Mouse (Mus musculus): Measurements from ENCODE around the gene Shank2. TPM values are rescaled to one million over a fixed set of nuclear protein-coding genes. Genes with fewer than 3 reads are reported as not detected.

Shank2 gene
- total and polyA plus RNA-seq, 3 experiments = not detected

DNA sequence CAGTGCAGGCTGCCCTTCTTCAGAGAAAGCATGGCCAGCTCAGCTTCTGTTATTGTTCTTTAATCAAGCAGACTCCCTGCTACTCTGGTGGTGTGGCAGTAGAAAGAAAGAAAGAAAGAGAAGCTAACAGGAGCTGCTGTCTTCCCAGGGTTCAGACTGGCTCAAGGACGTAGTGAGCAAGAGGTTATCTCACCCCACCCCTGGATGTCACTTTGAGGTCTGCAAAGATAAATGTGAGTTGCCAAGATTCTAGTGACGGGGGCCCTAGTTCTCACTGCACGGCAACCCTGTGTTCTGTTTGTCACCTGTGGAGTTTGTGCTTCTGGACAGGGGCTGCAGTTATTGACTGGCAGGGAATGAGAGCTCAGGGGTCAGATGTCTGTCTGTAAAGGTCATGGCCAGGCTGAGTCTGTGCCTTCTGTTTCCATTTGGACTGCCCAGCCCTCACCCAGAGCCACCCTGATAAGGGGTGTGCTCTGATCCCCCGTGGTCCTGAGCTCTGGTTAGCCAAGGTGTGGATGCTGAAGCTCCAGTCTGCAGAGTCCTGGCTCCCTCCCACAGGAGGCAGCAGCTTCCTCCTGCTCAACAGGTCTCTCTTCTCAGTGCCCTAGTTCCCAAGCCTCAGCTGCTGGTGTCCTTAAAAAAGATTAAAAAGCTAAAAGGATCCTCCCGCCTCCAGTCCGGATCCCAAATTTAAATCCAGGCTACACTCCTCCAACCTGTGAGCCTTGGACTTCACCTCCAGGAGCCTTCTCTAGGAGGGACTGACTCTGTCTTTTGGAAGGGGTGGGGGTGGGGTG, 238.0 kb downstream of the Shank2 start:
- dilution Hi-C loops (cut with MboI; ENCODE audit: extremely low pct_ligation_motif_present, extremely low pct_unique_long_range_greater_than_20kb, low sequenced_read_pairs) = no loop called here
- H3K4me3 ChIP-seq (replicated peaks in 1 of 3; ENCODE audit: low read depth in 2 of 3, low read length in 2 of 3, poor library complexity in 1 of 3) = no peak overlapping the region
- H3K27ac ChIP-seq (ENCODE audit: insufficient read depth, low read depth) = no peak overlapping the region
- DNase-seq (ENCODE audit: extremely low read depth) = no peak
- no peak overlapping the region for H3K4me2 ChIP-seq (ENCODE audit: insufficient read depth, low read depth, poor library complexity, severe bottlenecking)
- H3K4me1 ChIP-seq (ENCODE audit: control insufficient read depth in 1 of 2, insufficient read depth in 2 of 2) = peaks cover 5% of the 10 kb centered on the region in 2 experiments; a peak in 2 of 4 replicates
- in situ Hi-C loops (cut with MboI; ENCODE audit: low pct_ligation_motif_present, low pct_unique_long_range_greater_than_20kb, low sequenced_read_pairs) = no loop called here
- peaks cover 87% of the 10 kb centered on the region for H3K27me3 ChIP-seq (replicated peaks)
- no peaks in the 10 kb centered on the region for H3K36me3 ChIP-seq (replicated peaks in 1 of 2; ENCODE audit: control insufficient read depth in 1 of 2, insufficient read depth in 1 of 2, low read length in 1 of 2)
- H3K9me3 ChIP-seq (replicated peaks; ENCODE audit: low read length) = peaks cover 3% of the 10 kb centered on the region
- H3K79me2 ChIP-seq (replicated peaks; ENCODE audit: control insufficient read depth, extremely low read depth, insufficient read depth, poor library complexity, severe bottlenecking) = no peaks in the 10 kb centered on the region
- no peak overlapping the region for H3K9ac ChIP-seq (ENCODE audit: insufficient read depth, low read depth)
- TF ChIP-seq ZC3H11A (IDR thresholded peaks at IDR 0.05; ENCODE audit: low read depth, low read length) (no peak), POLR2AphosphoS2 (IDR thresholded peaks at IDR 0.05; ENCODE audit: low read depth, low read length) (no peak), E2F4 (IDR thresholded peaks at IDR 0.05; ENCODE audit: insufficient replicate concordance, low read depth, low read length) (no peak), HCFC1 (IDR thresholded peaks at IDR 0.05; ENCODE audit: low read depth, low read length) (no peak), USF1 (IDR thresholded peaks at IDR 0.05; ENCODE audit: low read depth, low read length) (no peak), POLR2A (IDR thresholded peaks at IDR 0.05; ENCODE audit: low read depth, low read length) (no peak), MAX (IDR thresholded peaks at IDR 0.05; ENCODE audit: low read length) (no peak), RAD21 (IDR thresholded peaks at IDR 0.05; ENCODE audit: low read depth, low read length) (no peak), ETS1 (conservative IDR thresholded peaks at IDR 0.05; ENCODE audit: low read depth, low read length) (no peak), JUN (IDR thresholded peaks at IDR 0.05; ENCODE audit: insufficient read depth, low read depth, low read length) (no peak), KAT2A (IDR thresholded peaks at IDR 0.05; ENCODE audit: insufficient replicate concordance, low read length) (no peak), NELFE (IDR thresholded peaks at IDR 0.05; ENCODE audit: low read depth, low read length) (no peak), EP300 (IDR thresholded peaks at IDR 0.05; ENCODE audit: low read length) (no peak), ELF1 (IDR thresholded peaks at IDR 0.05; ENCODE audit: low read depth, low read length) (no peak), ZKSCAN1 (IDR thresholded peaks at IDR 0.05; ENCODE audit: borderline replicate concordance, low read depth, low read length) (no peak), MEF2A (IDR thresholded peaks at IDR 0.05; ENCODE audit: borderline replicate concordance, low read depth, low read length) (no peak)

DNA sequence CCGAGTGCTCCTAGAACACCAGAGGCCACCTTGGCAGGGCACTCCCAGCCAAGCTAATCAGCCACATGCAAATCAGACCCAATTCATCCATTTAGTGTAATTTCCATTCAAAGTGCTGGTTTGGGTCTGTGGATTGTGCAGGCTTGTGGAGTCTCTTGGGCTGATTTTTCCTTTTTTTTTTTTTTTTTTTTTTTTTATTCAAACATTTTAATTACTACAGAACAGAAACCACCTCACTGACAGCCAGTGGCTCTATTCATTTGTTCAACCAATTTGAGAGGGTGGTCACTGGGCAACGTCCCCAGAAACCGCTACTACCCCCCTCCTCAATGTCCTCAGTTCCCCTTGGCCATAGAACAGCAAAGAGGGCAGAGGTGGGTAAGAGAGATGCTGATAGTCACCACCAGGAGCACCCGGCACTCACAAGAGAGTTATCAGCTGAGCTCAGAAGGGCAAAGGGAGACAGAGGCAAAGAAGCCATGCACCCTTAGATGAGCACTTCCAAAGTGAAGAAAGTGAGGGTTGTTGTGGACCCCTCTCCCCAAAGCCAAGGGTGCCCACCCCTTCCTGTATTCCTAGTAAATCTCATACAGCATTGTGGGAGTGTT, 239.1 kb downstream of the Shank2 start:
- TF ChIP-seq ZNF384 (IDR thresholded peaks at IDR 0.05; ENCODE audit: low read depth, low read length) (0 out of 2 replicates have a peak, but pooled peaks have one; percentile 32), UBTF (IDR thresholded peaks at IDR 0.05; ENCODE audit: low read depth, low read length) (no peak)
- in situ Hi-C loops (cut with MboI; ENCODE audit: low pct_ligation_motif_present, low pct_unique_long_range_greater_than_20kb, low sequenced_read_pairs) (no loop called here), dilution Hi-C loops (cut with MboI; ENCODE audit: extremely low pct_ligation_motif_present, extremely low pct_unique_long_range_greater_than_20kb, low sequenced_read_pairs) (no loop called here)
- H3K4me2 ChIP-seq (ENCODE audit: insufficient read depth, low read depth, poor library complexity, severe bottlenecking) = no peak overlapping the region
- peaks cover 91% of the 10 kb centered on the region for H3K27me3 ChIP-seq (replicated peaks)
- H3K9ac ChIP-seq (ENCODE audit: insufficient read depth, low read depth) = no peak overlapping the region
- no peaks in the 10 kb centered on the region for H3K79me2 ChIP-seq (replicated peaks; ENCODE audit: control insufficient read depth, extremely low read depth, insufficient read depth, poor library complexity, severe bottlenecking)
- H3K36me3 ChIP-seq (replicated peaks in 1 of 2; ENCODE audit: control insufficient read depth in 1 of 2, insufficient read depth in 1 of 2, low read length in 1 of 2) = no peaks in the 10 kb centered on the region
- H3K9me3 ChIP-seq (replicated peaks; ENCODE audit: low read length) = peaks cover 3% of the 10 kb centered on the region
- no peak overlapping the region for H3K4me3 ChIP-seq (replicated peaks in 1 of 3; ENCODE audit: low read depth in 2 of 3, low read length in 2 of 3, poor library complexity in 1 of 3)
- no peak overlapping the region for H3K27ac ChIP-seq (ENCODE audit: insufficient read depth, low read depth)
- no peak for DNase-seq (ENCODE audit: extremely low read depth)
- H3K4me1 ChIP-seq (ENCODE audit: control insufficient read depth in 1 of 2, insufficient read depth in 2 of 2) = peaks cover 5% of the 10 kb centered on the region in 2 experiments; a peak in 2 of 4 replicates
